Mouse (Mus musculus) adrenal gland, adult 2 months (tissue): ENCODE results near the gene Elk3. TPM values are rescaled to one million over a fixed set of nuclear protein-coding genes. Genes with fewer than 3 reads are reported as not detected.
"Not testable (repeated sequence)": the region's sequence is repeated elsewhere in the genome, so short reads cannot be mapped to it uniquely, and the experiment has no call there.

ENCODE experiments used
- DNase-seq: peaks from one replicate; pipeline ENCODE4 v3.0.0; 2021
- long read RNA-seq: library from polyadenylated mRNA; stranded (forward); transcript quantifications from one replicate; pipeline ENCODE4 v2.0.0, GENCODE M21; 2021
- polyA plus RNA-seq: library from polyadenylated mRNA; depleted of rRNA; stranded (reverse); fragments of >200 nt; gene quantifications from 2 replicates; pipeline ENCODE4 v1.2.3, GENCODE M21; 2012; rRNA removed
- total RNA-seq, 2 experiments: library from RNA; stranded (reverse); gene quantifications; 2 replicates each; pipeline ENCODE4 v1.2.3; 2021

Gene Elk3
- 10 to 100 TPM; 31.1 to 51.5 TPM for total RNA-seq
- polyA plus RNA-seq: 54.3 and 59.5 TPM in 2 replicates
- long read RNA-seq, full-length matches to known transcripts: 14 of 19 reads
- long read RNA-seq, partial matches to known transcripts: 4 of 19 reads
- long read RNA-seq, other reads (novel, unspliced or antisense): 1 of 19 reads

- DNase-seq: peak; percentile 79
Measured at GRCm38 (mm10) chr10:93310721-93311411, at the start of gene Elk3. Gene Elk3, minus strand, starts transcription at chr10:93311135.

GRCm38 (mm10) chr10:93360623-93361022 is 49.7 kb upstream of the Elk3 start:
- DNase-seq: no peak

GRCm38 (mm10) chr10:93360190-93360589 is 49.3 kb upstream of the Elk3 start:
- not testable (repeated sequence) for DNase-seq

GRCm38 (mm10) chr10:93359339-93359863 is 48.5 kb upstream of the Elk3 start:
- no peak for DNase-seq

GRCm38 (mm10) chr10:93358878-93359277 is 47.9 kb upstream of the Elk3 start:
- DNase-seq: no peak

- DNase-seq: peak; percentile 54
Measured at GRCm38 (mm10) chr10:93357162-93357561, 46.2 kb upstream of the Elk3 start.

GRCm38 (mm10) chr10:93356122-93356521 is 45.2 kb upstream of the Elk3 start:
- no peak for DNase-seq

GRCm38 (mm10) chr10:93355276-93355927 is 44.5 kb upstream of the Elk3 start:
- DNase-seq: no peak

GRCm38 (mm10) chr10:93353545-93354326 is 42.8 kb upstream of the Elk3 start:
- DNase-seq: no peak

- DNase-seq: no peak
Measured at GRCm38 (mm10) chr10:93347918-93348505, 37.1 kb upstream of the Elk3 start.

- no peak for DNase-seq
Measured at GRCm38 (mm10) chr10:93347387-93347786, 36.5 kb upstream of the Elk3 start.

GRCm38 (mm10) chr10:93346208-93346936 is 35.4 kb upstream of the Elk3 start:
- no peak for DNase-seq

GRCm38 (mm10) chr10:93345497-93345896 is 34.6 kb upstream of the Elk3 start:
- DNase-seq: no peak

GRCm38 (mm10) chr10:93343469-93343868 is 32.5 kb upstream of the Elk3 start:
- DNase-seq: no peak

GRCm38 (mm10) chr10:93342986-93343385 is 32.1 kb upstream of the Elk3 start:
- DNase-seq: no peak

- DNase-seq: no peak
Measured at GRCm38 (mm10) chr10:93338526-93338925, 27.6 kb upstream of the Elk3 start.

- DNase-seq: no peak
Measured at GRCm38 (mm10) chr10:93336462-93336931, 25.6 kb upstream of the Elk3 start.

- DNase-seq: peak; percentile 63
Measured at GRCm38 (mm10) chr10:93335828-93336461, 25.0 kb upstream of the Elk3 start.

- DNase-seq: no peak
Measured at GRCm38 (mm10) chr10:93335001-93335400, 24.1 kb upstream of the Elk3 start.

- DNase-seq: no peak
Measured at GRCm38 (mm10) chr10:93333239-93333638, 22.3 kb upstream of the Elk3 start.
